9 mouse cellular contexts compared by ENCODE assay signal in the genomic region with DNA sequence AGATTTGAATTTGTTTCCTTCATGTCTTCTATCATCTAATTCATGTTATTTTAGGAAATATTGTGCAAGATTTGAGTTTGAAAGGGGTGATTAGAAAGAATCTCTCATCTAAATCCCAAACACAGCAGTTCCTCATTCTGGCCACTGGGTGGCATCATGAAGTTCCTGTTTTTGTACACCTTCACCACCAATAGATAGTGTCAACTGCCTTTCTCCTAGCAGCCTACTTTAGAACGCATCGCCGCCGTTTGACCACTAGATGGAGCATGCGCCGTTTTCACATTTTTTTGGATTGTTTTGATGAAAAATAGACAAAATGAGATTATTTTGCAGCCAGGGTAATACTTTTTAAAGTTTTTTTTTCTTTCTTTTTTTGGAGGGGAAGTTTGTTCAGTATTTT.
DNase-seq lines count a peak whose midpoint lies in the region; ATAC-seq and TF ChIP-seq lines count a peak whose summit lies in the region.
"Had no signal": no experiment of that assay in that cellular context is flagged by ENCODE, and none has a peak within 500 bp of the region (broad histone marks: within the 10 kb centered on the region; RNA-seq: fewer than 3 reads in every experiment).

No protein-coding gene starts in this region.

- no peak overlapping the region for H3K4me3 ChIP-seq in kidney, postnatal 0 days (replicated peaks; ENCODE audit: low read depth, low read length)
- no peak overlapping the region for H3K4me3 ChIP-seq in liver, embryonic 13.5 days (replicated peaks)
- H3K4me3 ChIP-seq in neural tube, embryonic 13.5 days = no peak overlapping the region
- H3K4me3 ChIP-seq: erythroblast, embryonic 14.5 days had no signal

- no peaks in the 10 kb centered on the region for H3K9me3 ChIP-seq in kidney, postnatal 0 days (replicated peaks; ENCODE audit: low read length)
- H3K9me3 ChIP-seq in liver, embryonic 13.5 days (replicated peaks) = no peaks in the 10 kb centered on the region
- H3K9me3 ChIP-seq in neural tube, embryonic 13.5 days = no peaks in the 10 kb centered on the region

- no peaks in the 10 kb centered on the region for H3K36me3 ChIP-seq in kidney, postnatal 0 days (ENCODE audit: insufficient read depth, low read length)
- H3K36me3 ChIP-seq in liver, embryonic 13.5 days = no peaks in the 10 kb centered on the region
- no peaks in the 10 kb centered on the region for H3K36me3 ChIP-seq in neural tube, embryonic 13.5 days

- intact Hi-C loops in gastrocnemius, postnatal 36 days (cut with DNase I) = loop anchor here (2.0 kb wide), 1 partner anchor 231 kb away; no protein-coding TSS in a partner anchor

- TF ChIP-seq CTCF in kidney, postnatal 0 days (IDR thresholded peaks at IDR 0.05; ENCODE audit: low read depth) = peak; percentile 99

- DNase-seq in B cell, adult 2 months = peak; percentile 70 to 77
- DNase-seq in adrenal gland, adult 2 months = peak; percentile 54
- DNase-seq in embryo, embryonic 10.5 days (ENCODE audit: low spot score) = peak; percentile 84
- peak; percentile 13 to 16 for DNase-seq in gastrocnemius, postnatal 36 days
- peak; percentile 91 for DNase-seq in kidney, postnatal 0 days (ENCODE audit: low spot score)
- peak; percentile 36 for DNase-seq in liver, embryonic 13.5 days
- peak; percentile 68 for DNase-seq in telencephalon, adult 2 months (ENCODE audit: low read depth, low spot score)

- WGBS in kidney, postnatal 0 days = under 1% methylated on average over 6 of the region's 6 CpGs
- WGBS in liver, embryonic 13.5 days (ENCODE audit: insufficient replicate concordance) = under 1% methylated on average over 6 of the region's 6 CpGs
- 2% methylated on average over 6 of the region's 6 CpGs for WGBS in neural tube, embryonic 13.5 days

- no peaks in the 10 kb centered on the region for H3K4me1 ChIP-seq in kidney, postnatal 0 days (replicated peaks; ENCODE audit: insufficient read depth, low read length)
- no peaks in the 10 kb centered on the region for H3K4me1 ChIP-seq in liver, embryonic 13.5 days (replicated peaks)
- H3K4me1 ChIP-seq in neural tube, embryonic 13.5 days (replicated peaks) = no peaks in the 10 kb centered on the region

- no peaks in the 10 kb centered on the region for H3K27me3 ChIP-seq in kidney, postnatal 0 days (ENCODE audit: insufficient read depth, low read length)
- H3K27me3 ChIP-seq in liver, embryonic 13.5 days = no peaks in the 10 kb centered on the region
- H3K27me3 ChIP-seq in neural tube, embryonic 13.5 days = no peaks in the 10 kb centered on the region

- H3K9ac ChIP-seq in kidney, postnatal 0 days (ENCODE audit: low read depth, low read length) = no peak overlapping the region
- no peak overlapping the region for H3K9ac ChIP-seq in liver, embryonic 13.5 days
- H3K9ac ChIP-seq in neural tube, embryonic 13.5 days = no peak overlapping the region

- H3K4me2 ChIP-seq in kidney, postnatal 0 days (ENCODE audit: low read length) = no peak overlapping the region
- no peak overlapping the region for H3K4me2 ChIP-seq in liver, embryonic 13.5 days
- no peak overlapping the region for H3K4me2 ChIP-seq in neural tube, embryonic 13.5 days

- no peak overlapping the region for H3K27ac ChIP-seq in kidney, postnatal 0 days
- H3K27ac ChIP-seq in liver, embryonic 13.5 days = no peak overlapping the region
- no peak overlapping the region for H3K27ac ChIP-seq in neural tube, embryonic 13.5 days (replicated peaks)

- ATAC-seq in kidney, postnatal 0 days (replicated peaks; ENCODE audit: low FRiP score, low read depth) = peak; percentile 77; the same call in 1 of the 2 replicates
- no peak; the same call in 1 of the 2 replicates for ATAC-seq in liver, embryonic 13.5 days (ENCODE audit: low read depth)
- ATAC-seq in neural tube, embryonic 13.5 days (ENCODE audit: low read depth) = peak; percentile 85

Comparison
In these comparisons a context has a peak if more than half of its experiments do, and no peak if none do; other contexts are left out.
1. DNase-seq: peak in every context shown above with its lines; median percentile 91 in kidney, postnatal 0 days; 84 in embryo, embryonic 10.5 days; 74 in B cell, adult 2 months; 68 in telencephalon, adult 2 months; 54 in adrenal gland, adult 2 months; 36 in liver, embryonic 13.5 days; 14 in gastrocnemius, postnatal 36 days.